Mouse (Mus musculus) kidney, adult 2 months (tissue): ENCODE measurements around the gene Ifit1bl1. TPM values are rescaled to one million over a fixed set of nuclear protein-coding genes. Genes with fewer than 3 reads are reported as not detected.
"Not testable (repeated sequence)": the region's sequence is repeated elsewhere in the genome, so short reads cannot be mapped to it uniquely, and the experiment has no call there.

Source experiments
- DNase-seq: peaks from one replicate; pipeline ENCODE4 v3.0.0; 2021
- H3K27ac ChIP-seq: fragments of 200-500 bp; 2 replicates; pipeline ENCODE4 v1.5.1; 2012; ENCODE audit warnings: low read depth, low read length, control low read depth, inconsistent platforms; ENCODE audit not compliant: insufficient read depth
- H3K27me3 ChIP-seq: fragments of 200-500 bp; replicated peaks from 2 replicates; pipeline ENCODE4 v1.6.1; 2012; ENCODE audit warnings: mild to moderate bottlenecking, moderate library complexity, low read length, inconsistent platforms; ENCODE audit not compliant: control insufficient read depth, insufficient read depth
- H3K36me3 ChIP-seq: fragments of 200-500 bp; 2 replicates; pipeline ENCODE4 v1.6.1; 2012; ENCODE audit warnings: mild to moderate bottlenecking, moderate library complexity, low read length, inconsistent platforms; ENCODE audit not compliant: control insufficient read depth, insufficient read depth
- H3K4me1 ChIP-seq: fragments of 200-500 bp; 2 replicates; pipeline ENCODE4 v1.6.1; 2011; ENCODE audit warnings: low read length; ENCODE audit not compliant: control insufficient read depth, insufficient read depth
- H3K4me3 ChIP-seq: fragments of 200-500 bp; 2 replicates; pipeline ENCODE4 v1.5.1; 2011; ENCODE audit warnings: mild to moderate bottlenecking, low read depth, low read length, control low read depth; ENCODE audit not compliant: insufficient read depth
- CTCF ChIP-seq: fragments of 200-500 bp; conservative IDR thresholded peaks from 2 replicates; pipeline ENCODE4 v1.5.1; 2011; ENCODE audit warnings: low read depth, mild to moderate bottlenecking, control low read depth, low read length, moderate library complexity, mixed read lengths; ENCODE audit not compliant: insufficient read depth, insufficient read length
- POLR2A ChIP-seq: fragments of 200-500 bp; IDR thresholded peaks from one replicate; pipeline ENCODE4 v1.6.1; 2011; ENCODE audit warnings: low read depth, low read length, control low read depth
- WGBS: fragments of 180-500 bp; shearing (Covaris S2); methylation state at CpG from one replicate; pipeline ENCODE4 v1.1.7; 2018; 5-methylcytosine and 5-hydroxymethylcytosine counted together
- polyA plus RNA-seq: library from polyadenylated mRNA; depleted of rRNA; stranded (reverse); fragments of >200 nt; gene quantifications from 2 replicates; pipeline ENCODE4 v1.2.3, GENCODE M21; 2012; rRNA removed

The Ifit1bl1 gene
- 0.56 and 1.4 TPM in 2 replicates for polyA plus RNA-seq

DNA sequence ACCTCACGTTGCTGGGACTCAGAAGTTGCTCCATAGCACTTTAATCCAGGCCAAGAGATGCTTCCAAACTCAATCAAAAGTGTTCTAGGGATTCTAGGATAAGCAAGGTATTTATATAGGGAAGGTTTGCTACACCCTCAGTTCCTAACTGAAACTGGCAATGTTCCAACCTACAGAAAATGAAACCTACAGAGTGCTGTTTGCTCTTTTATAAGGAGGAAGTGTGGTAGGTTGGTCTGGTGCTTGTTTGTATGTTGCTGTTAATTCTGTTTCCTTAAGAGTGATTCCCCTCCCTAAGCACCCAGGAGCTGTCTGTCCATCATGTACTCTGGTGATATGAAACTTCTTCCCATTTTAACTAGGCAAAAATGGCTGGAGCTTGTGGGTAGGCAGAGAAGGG is at the start of gene Ifit1bl1:
TSS of gene Ifit1bl1 (minus strand) at position 69 of the 400 bp plus-strand sequence.
- not testable (repeated sequence) for DNase-seq, H3K27me3 ChIP-seq, H3K4me1 ChIP-seq, H3K36me3 ChIP-seq, H3K4me3 ChIP-seq, H3K27ac ChIP-seq
- 74% methylated on average over 1 of the region's 1 CpGs for WGBS

- TF ChIP-seq POLR2A (no peak), CTCF (no peak)
These were observed 49.2 kb upstream of the Ifit1bl1 start for GRCm38 (mm10) chr19:34650997-34651396.

DNA sequence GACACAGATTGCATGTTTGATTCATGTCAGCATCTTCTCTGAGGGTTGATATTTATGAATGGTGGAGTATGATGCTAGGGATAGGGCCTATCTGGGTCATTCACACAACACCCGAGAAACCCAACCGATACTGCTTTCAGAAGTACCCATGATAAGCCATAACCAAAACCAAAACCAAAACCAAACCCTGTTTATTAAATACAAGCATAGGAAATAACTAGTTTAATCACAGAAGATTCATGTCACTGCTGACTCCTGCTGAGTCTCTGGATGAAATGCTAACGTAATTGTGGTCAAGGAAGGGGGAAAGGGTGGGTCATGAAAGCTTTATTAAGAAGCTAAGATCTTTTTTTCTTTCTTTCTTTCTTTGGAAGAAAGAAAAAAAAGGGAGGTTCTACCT is 48.5 kb upstream of the Ifit1bl1 start:
- WGBS, result 79% methylated on average over 3 of the region's 3 CpGs
- no peak overlapping the region for H3K4me3 ChIP-seq
- no peak overlapping the region for H3K27ac ChIP-seq
- H3K36me3 ChIP-seq, result no peaks in the 10 kb centered on the region
- no peak for DNase-seq
- no peak for TF ChIP-seq CTCF
- no peak for TF ChIP-seq POLR2A
- H3K4me1 ChIP-seq, result no peaks in the 10 kb centered on the region; the same call in 1 of the 2 replicates
- H3K27me3 ChIP-seq, result no peaks in the 10 kb centered on the region

More at GRCm38 (mm10) chr19:34650997-34651396, 49.2 kb upstream of the Ifit1bl1 start:
- Histone ChIP-seq H3K36me3 (no peaks in the 10 kb centered on the region), H3K4me1 (no peaks in the 10 kb centered on the region; the same call in 1 of the 2 replicates), H3K27ac (no peak overlapping the region), H3K27me3 (no peaks in the 10 kb centered on the region), H3K4me3 (no peak overlapping the region)
- WGBS, result 86% methylated on average over 6 of the region's 6 CpGs
- no peak for DNase-seq

- peak; percentile 21 for DNase-seq
- H3K27ac ChIP-seq, H3K27me3 ChIP-seq, H3K4me1 ChIP-seq, H3K4me3 ChIP-seq, H3K36me3 ChIP-seq: not testable (repeated sequence)
- 80% methylated on average over 8 of the region's 8 CpGs for WGBS
These were observed 45.9 kb upstream of the Ifit1bl1 start for GRCm38 (mm10) chr19:34647630-34648029.

GRCm38 (mm10) chr19:34642616-34643015 is 40.9 kb upstream of the Ifit1bl1 start:
- 74% methylated on average over 5 of the region's 5 CpGs for WGBS

GRCm38 (mm10) chr19:34640623-34641022 is 38.9 kb upstream of the Ifit1bl1 start, which contains the start of the genes Ifit1bl2 and Ifit1:
Gene Ifit1bl2 (minus strand): TSS chr19:34640743.
Gene Ifit1 (plus strand): TSS chr19:34640871.
- H3K4me3 ChIP-seq, result peak within 1 kb of the TSS; percentile 64
- peak within 1 kb of the TSS; percentile 78 for H3K27ac ChIP-seq
- H3K4me1 ChIP-seq, result no peaks in the 10 kb centered on the region; the same call in 1 of the 2 replicates
- H3K36me3 ChIP-seq, result no peaks in the 10 kb centered on the region
- WGBS, result 20% methylated on average over 4 of the region's 4 CpGs
- TF ChIP-seq CTCF (no peak), POLR2A (no peak)
- no peaks in the 10 kb centered on the region for H3K27me3 ChIP-seq
- peak; percentile 61 for DNase-seq

More at GRCm38 (mm10) chr19:34642616-34643015, 40.9 kb upstream of the Ifit1bl1 start:
- H3K27me3 ChIP-seq, result no peaks in the 10 kb centered on the region
- no peak overlapping the region for H3K4me3 ChIP-seq
- TF ChIP-seq POLR2A (no peak), CTCF (no peak)
- no peaks in the 10 kb centered on the region; the same call in 1 of the 2 replicates for H3K4me1 ChIP-seq
- no peaks in the 10 kb centered on the region for H3K36me3 ChIP-seq
- DNase-seq, result no peak
- H3K27ac ChIP-seq, result no peak overlapping the region

DNA sequence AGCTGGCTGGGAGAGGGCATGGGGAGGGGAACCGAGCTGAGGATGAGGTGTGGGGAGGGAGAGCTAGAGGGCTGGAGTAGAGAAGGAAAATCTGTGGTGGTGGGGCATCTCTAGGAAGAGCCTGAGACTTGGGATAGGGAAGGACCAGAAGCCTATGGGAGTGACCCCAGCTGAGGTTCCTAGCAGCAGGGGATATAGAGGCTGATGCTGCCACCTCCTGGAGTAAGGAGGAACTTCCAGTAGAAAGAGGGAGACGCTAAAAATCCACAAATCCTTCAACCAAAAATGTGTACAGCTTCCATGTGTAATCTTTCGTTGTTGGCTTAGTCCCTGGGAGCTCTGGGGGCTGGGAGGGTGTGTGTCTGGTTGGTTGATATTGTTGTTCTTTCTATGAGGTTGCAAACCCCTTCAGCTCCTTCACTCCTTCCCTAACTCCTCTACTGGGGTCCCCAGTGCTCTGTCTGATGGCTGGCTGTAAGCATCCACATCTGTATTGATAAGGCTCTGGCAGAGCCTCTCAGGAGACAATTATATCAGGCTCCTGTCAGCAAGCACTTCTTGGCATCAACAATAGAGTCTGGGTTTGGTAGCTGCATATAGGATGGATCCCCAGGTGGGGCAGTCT is 35.3 kb upstream of the Ifit1bl1 start:
- H3K36me3 ChIP-seq, result no peaks in the 10 kb centered on the region
- no peak overlapping the region for H3K27ac ChIP-seq
- TF ChIP-seq CTCF (peak; percentile 74), POLR2A (no peak)
- WGBS, result 15% methylated on average over 3 of the region's 3 CpGs
- peak; percentile 71 for DNase-seq
- no peaks in the 10 kb centered on the region for H3K4me1 ChIP-seq
- no peaks in the 10 kb centered on the region for H3K27me3 ChIP-seq
- H3K4me3 ChIP-seq, result no peak overlapping the region

- WGBS, result 54% methylated on average over 2 of the region's 2 CpGs
- no peaks in the 10 kb centered on the region for H3K36me3 ChIP-seq
- DNase-seq, result peak; percentile 10
- H3K4me3 ChIP-seq, result no peak overlapping the region
- no peaks in the 10 kb centered on the region for H3K27me3 ChIP-seq
- H3K4me1 ChIP-seq, result no peaks in the 10 kb centered on the region
- no peak overlapping the region for H3K27ac ChIP-seq
- no peak for TF ChIP-seq CTCF
- TF ChIP-seq POLR2A, result no peak
These were observed 31.7 kb upstream of the Ifit1bl1 start for GRCm38 (mm10) chr19:34633484-34633883.
